34 mouse cellular contexts compared by ENCODE assay signal in the genomic region with DNA sequence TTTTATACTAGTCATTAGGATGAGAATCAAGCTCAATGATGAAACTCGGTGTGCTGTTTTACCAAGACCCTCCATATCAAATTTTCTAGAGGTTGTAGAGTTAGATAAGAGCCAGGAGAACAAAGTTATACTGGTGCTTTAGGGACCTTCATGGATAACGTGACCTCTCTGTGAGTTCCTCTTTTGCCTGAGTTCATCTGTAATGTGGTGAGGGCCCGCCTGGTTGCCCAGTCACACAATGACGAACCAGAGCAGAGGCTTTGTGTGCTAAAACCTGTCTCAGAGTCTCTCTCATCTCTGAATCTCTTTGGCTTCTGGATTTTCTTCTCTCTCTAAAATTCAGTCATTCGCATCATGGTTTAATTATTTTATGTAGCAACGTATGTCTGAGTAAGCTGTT.
"Had no signal": no experiment of that assay in that cellular context is flagged by ENCODE, and none has a peak within 500 bp of the region (broad histone marks: within the 10 kb centered on the region; RNA-seq: fewer than 3 reads in every experiment).

No protein-coding gene starts in this region.

- H3K36me3 ChIP-seq: heart, embryonic 10.5 days; heart, embryonic 12.5 days; heart, embryonic 13.5 days; heart, embryonic 15.5 days; hindbrain, embryonic 10.5 days; hindbrain, embryonic 12.5 days; hindbrain, embryonic 13.5 days; hindbrain, embryonic 15.5 days; intestine, embryonic 15.5 days; kidney, embryonic 15.5 days had no signal

- H3K4me1 ChIP-seq: intestine, embryonic 15.5 days had no signal

- H3K27me3 ChIP-seq: heart, embryonic 12.5 days; heart, embryonic 13.5 days; heart, embryonic 15.5 days; hindbrain, embryonic 12.5 days; hindbrain, embryonic 13.5 days; hindbrain, embryonic 15.5 days; intestine, embryonic 15.5 days; kidney, embryonic 15.5 days had no signal

- ATAC-seq: hindbrain, embryonic 16.5 days; hindbrain, postnatal 0 days; inflammation-experienced regulatory T-cells, adult 6 months; intestine, embryonic 15.5 days; intestine, embryonic 16.5 days; intestine, postnatal 0 days had no signal

- DNase-seq: heart, postnatal 10 days; heart, postnatal 14 days; heart, postnatal 36 days; heart, postnatal 4 days; kidney, adult 11 months; kidney, adult 18-20 months; kidney, adult 8-10 months; kidney, adult 9 months; kidney, postnatal 10 days; kidney, postnatal 14 days; kidney, postnatal 25 days; kidney, postnatal 36 days; kidney, postnatal 4 days; layer of hippocampus, adult 9-11 months; layer of hippocampus, postnatal 36 days had no signal

- H3K27ac ChIP-seq: heart, embryonic 10.5 days; heart, embryonic 13.5 days; heart, embryonic 15.5 days; hindbrain, embryonic 10.5 days; hindbrain, embryonic 12.5 days; hindbrain, embryonic 13.5 days; hindbrain, embryonic 14.5 days; hindbrain, embryonic 15.5 days; hindbrain, postnatal 0 days; intestine, embryonic 15.5 days; kidney, embryonic 15.5 days; kidney, postnatal 0 days; layer of hippocampus, adult 2 months; left cerebral cortex, adult 2 months had no signal

- H3K4me3 ChIP-seq: heart, embryonic 10.5 days; heart, embryonic 12.5 days; heart, embryonic 13.5 days; heart, embryonic 15.5 days; hindbrain, embryonic 10.5 days; hindbrain, embryonic 12.5 days; hindbrain, embryonic 13.5 days; hindbrain, embryonic 15.5 days; intestine, embryonic 15.5 days; kidney, embryonic 15.5 days; layer of hippocampus, adult 2 months; left cerebral cortex, adult 2 months had no signal
